Mouse (Mus musculus) intestine, embryonic 14.5 days (tissue): Measurements from ENCODE around the gene Taok3. TPM values are rescaled to one million over a fixed set of nuclear protein-coding genes. Genes with fewer than 3 reads are reported as not detected.

Source experiments
- ATAC-seq: fragments of 200-750 bp; cut with Nextera tagmentation; replicated peaks from 2 replicates; pipeline ENCODE4 v1.8.0; 2017; ENCODE audit warnings: low read depth, moderate number of reproducible peaks, moderate TSS enrichment, moderate library complexity; ENCODE audit not compliant: low FRiP score, low TSS enrichment
- DNase-seq: peaks from one replicate; pipeline ENCODE4 v3.0.0-alpha.2; 2018; ENCODE audit warnings: low spot score
- H3K27ac ChIP-seq: fragments of 300-500 bp; sonication (generic); 2 replicates; pipeline ENCODE4 v1.5.1; 2014; ENCODE audit warnings: low read depth, mild to moderate bottlenecking, control low read depth
- H3K27me3 ChIP-seq: fragments of 300-500 bp; sonication (generic); replicated peaks from 2 replicates; pipeline ENCODE4 v1.6.1; 2014; ENCODE audit warnings: low read length, control low read depth; ENCODE audit not compliant: control insufficient read depth, insufficient read depth
- H3K36me3 ChIP-seq: fragments of 300-500 bp; sonication (generic); 2 replicates; pipeline ENCODE4 v1.6.1; 2014; ENCODE audit warnings: low read length, control low read depth; ENCODE audit not compliant: control insufficient read depth, insufficient read depth
- H3K4me1 ChIP-seq: fragments of 300-500 bp; sonication (generic); replicated peaks from 2 replicates; pipeline ENCODE4 v1.6.1; 2014; ENCODE audit warnings: low read length, control low read depth, mixed read lengths; ENCODE audit not compliant: control insufficient read depth, insufficient read depth
- H3K4me2 ChIP-seq: fragments of 300-500 bp; sonication (generic); 2 replicates; pipeline ENCODE4 v1.6.1; 2014; ENCODE audit warnings: low read length
- H3K4me3 ChIP-seq: fragments of 300-500 bp; sonication (generic); 2 replicates; pipeline ENCODE4 v1.5.1; 2014; ENCODE audit warnings: low read depth, low read length, control low read depth, mixed read lengths
- H3K9ac ChIP-seq: fragments of 300-500 bp; sonication (generic); 2 replicates; pipeline ENCODE4 v1.6.1; 2014; ENCODE audit warnings: mild to moderate bottlenecking, low read length
- H3K9me3 ChIP-seq: fragments of 300-500 bp; sonication (generic); 2 replicates; pipeline ENCODE4 v1.6.1; 2016; ENCODE audit warnings: low read length, control low read depth; ENCODE audit not compliant: control insufficient read depth
- WGBS: fragments of 180-500 bp; shearing (Covaris S2); extraction: QIAGEN DNeasy Blood & Tissue Kit; methylation state at CpG from one replicate; pipeline ENCODE4 v1.1.7; 2014; 5-methylcytosine and 5-hydroxymethylcytosine counted together
- polyA plus RNA-seq: library from polyadenylated mRNA; unstranded; fragments of >200 nt; fragmentation: Nextera tagmentation; extraction: Ambion mirVana; gene quantifications from 2 replicates; pipeline ENCODE4 v1.2.1, GENCODE M21; 2014

Taok3 gene
- polyA plus RNA-seq, 1 experiment from 2014 or later, result 37.7 TPM

DNA sequence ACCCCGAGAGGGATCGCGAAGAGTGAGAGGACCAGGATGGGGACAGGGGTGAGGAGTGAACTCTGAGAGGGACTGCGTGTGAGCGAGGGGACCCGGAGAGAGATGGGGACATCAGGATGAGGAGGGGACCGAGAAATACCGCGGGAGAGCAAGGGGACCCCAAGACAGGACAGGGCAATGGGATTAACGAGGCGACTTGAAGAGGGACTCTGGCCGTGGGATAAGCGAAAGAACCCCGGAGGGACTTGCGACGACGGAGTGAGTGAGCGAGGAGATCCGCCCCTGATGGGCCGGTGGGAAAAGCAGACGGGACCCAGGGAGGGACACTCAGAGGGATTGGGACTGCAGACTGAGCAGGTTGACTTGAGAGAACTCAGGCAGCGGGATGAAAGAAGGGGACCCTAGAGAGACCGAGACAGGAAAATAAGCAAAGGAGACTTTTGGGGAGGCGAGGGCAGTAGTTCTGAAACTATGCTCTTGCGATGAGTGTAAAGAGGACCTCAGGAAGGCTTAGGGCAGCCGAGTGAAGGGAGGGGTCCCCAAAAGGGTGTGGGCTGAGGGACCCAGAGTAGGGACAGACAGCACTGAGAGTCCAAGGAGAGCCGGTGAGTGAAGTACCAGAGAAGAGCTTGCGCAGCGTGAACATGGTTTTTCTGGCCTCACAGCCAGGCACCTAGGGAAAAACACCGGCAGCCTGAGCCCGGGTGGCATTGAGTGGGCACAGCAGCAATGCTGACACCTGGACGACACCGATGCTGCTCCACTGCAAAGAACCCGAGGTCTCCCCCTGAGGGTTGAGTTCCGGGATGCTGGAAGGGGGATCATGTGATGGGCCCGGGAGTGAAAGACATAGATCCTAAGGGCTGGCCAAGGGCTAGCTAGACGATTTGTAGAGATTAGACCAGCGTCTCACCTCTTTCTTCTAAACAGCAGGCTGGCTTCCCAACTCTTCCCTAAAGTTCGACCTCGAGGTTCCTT is 849 bp downstream of the Taok3 start:
- Histone ChIP-seq H3K36me3 (no peaks in the 10 kb centered on the region), H3K9ac (peak overlapping the region; percentile 49), H3K4me3 (peak overlapping the region; percentile 68), H3K27me3 (no peaks in the 10 kb centered on the region), H3K4me1 (peaks cover 9% of the 10 kb centered on the region; the same call in 1 of the 2 replicates), H3K4me2 (peak overlapping the region; percentile 87), H3K27ac (no peak overlapping the region), H3K9me3 (no peaks in the 10 kb centered on the region)
- DNase-seq (peak; percentile 70), ATAC-seq (no peak; the same call in 1 of the 2 replicates)
- WGBS, result under 1% methylated on average over 40 of the region's 40 CpGs

DNA sequence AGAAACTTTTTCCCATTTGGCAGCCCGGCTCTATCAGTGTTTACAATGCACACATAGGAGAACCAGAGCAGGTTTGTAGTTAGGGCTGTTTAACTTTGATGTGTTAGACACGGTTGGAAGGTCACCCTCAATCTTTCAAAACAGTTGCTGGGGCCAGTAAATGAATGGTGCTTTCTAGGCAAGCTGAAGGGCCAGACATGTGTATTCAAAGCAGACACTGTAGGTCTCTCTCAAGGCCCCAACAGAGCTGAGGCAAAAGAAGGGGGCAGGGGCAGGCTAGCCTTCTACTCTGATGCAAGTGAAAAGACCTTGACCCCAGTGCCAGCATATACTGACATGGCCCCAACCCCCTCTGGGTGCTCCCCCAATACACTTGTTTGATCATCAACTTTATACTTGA is 1.7 kb downstream of the Taok3 start:
- peak overlapping the region; percentile 87 for H3K4me2 ChIP-seq
- no peaks in the 10 kb centered on the region for H3K27me3 ChIP-seq
- no peak for DNase-seq
- H3K36me3 ChIP-seq, result no peaks in the 10 kb centered on the region
- H3K4me3 ChIP-seq, result no peak overlapping the region
- H3K9ac ChIP-seq, result no peak overlapping the region
- H3K9me3 ChIP-seq, result no peaks in the 10 kb centered on the region
- H3K27ac ChIP-seq, result no peak overlapping the region
- H3K4me1 ChIP-seq, result peaks cover 9% of the 10 kb centered on the region; the same call in 1 of the 2 replicates
- WGBS, result 1% methylated on average over 2 of the region's 2 CpGs
- no peak for ATAC-seq

DNA sequence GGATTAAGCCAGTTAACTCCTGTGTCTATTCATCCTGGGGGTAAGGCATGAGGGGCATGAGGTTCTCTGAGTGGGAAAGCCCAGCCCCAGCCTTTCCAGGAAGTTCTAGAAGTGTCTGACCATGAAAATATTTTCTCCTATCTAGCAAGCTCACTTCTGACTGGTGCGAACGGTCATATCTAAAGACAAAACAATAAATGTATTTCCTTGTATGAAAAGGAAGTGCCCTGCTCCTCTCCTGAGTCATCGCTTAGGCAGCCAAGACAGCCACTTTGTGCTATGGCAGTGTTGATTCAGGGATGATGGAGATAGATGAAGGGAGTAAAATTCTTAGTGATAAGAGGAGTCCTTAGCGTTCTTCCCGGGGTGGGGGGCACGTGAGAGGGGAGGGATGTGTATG is 3.2 kb downstream of the Taok3 start:
- no peak overlapping the region for H3K9ac ChIP-seq
- ATAC-seq (no peak), DNase-seq (no peak)
- peak overlapping the region; percentile 41; the same call in 1 of the 2 replicates for H3K27ac ChIP-seq
- peaks cover 9% of the 10 kb centered on the region; the same call in 1 of the 2 replicates for H3K4me1 ChIP-seq
- H3K9me3 ChIP-seq, result no peaks in the 10 kb centered on the region
- no peaks in the 10 kb centered on the region for H3K27me3 ChIP-seq
- WGBS, result 59% methylated on average over 6 of the region's 6 CpGs
- no peak overlapping the region for H3K4me3 ChIP-seq
- no peaks in the 10 kb centered on the region for H3K36me3 ChIP-seq
- H3K4me2 ChIP-seq, result no peak overlapping the region

DNA sequence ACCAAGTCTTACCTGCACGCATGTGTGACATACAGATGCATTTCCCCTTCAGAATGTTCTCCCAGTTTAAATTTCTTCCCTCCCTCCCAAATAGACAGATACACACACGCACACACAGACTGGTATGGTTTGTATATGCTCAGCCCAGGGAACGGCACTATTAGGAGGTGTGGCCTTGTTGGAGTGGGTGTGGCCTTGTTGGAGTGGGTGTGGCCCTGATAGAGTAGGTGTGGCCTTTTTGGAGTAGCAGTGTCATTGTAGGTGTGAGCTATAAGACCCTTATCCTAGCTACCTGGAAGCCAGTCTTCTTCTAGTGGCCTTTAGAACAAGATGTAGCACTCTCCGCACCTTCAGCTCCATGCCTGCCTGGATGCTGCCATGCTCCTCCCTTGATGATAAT is 3.9 kb downstream of the Taok3 start:
- H3K36me3 ChIP-seq, result no peaks in the 10 kb centered on the region
- H3K27ac ChIP-seq, result no peak overlapping the region
- no peak overlapping the region for H3K9ac ChIP-seq
- H3K4me3 ChIP-seq, result no peak overlapping the region
- H3K4me2 ChIP-seq, result no peak overlapping the region
- H3K27me3 ChIP-seq, result no peaks in the 10 kb centered on the region
- 79% methylated on average over 4 of the region's 4 CpGs for WGBS
- ATAC-seq (no peak), DNase-seq (no peak)
- peaks cover 9% of the 10 kb centered on the region; the same call in 1 of the 2 replicates for H3K4me1 ChIP-seq
- H3K9me3 ChIP-seq, result no peaks in the 10 kb centered on the region

DNA sequence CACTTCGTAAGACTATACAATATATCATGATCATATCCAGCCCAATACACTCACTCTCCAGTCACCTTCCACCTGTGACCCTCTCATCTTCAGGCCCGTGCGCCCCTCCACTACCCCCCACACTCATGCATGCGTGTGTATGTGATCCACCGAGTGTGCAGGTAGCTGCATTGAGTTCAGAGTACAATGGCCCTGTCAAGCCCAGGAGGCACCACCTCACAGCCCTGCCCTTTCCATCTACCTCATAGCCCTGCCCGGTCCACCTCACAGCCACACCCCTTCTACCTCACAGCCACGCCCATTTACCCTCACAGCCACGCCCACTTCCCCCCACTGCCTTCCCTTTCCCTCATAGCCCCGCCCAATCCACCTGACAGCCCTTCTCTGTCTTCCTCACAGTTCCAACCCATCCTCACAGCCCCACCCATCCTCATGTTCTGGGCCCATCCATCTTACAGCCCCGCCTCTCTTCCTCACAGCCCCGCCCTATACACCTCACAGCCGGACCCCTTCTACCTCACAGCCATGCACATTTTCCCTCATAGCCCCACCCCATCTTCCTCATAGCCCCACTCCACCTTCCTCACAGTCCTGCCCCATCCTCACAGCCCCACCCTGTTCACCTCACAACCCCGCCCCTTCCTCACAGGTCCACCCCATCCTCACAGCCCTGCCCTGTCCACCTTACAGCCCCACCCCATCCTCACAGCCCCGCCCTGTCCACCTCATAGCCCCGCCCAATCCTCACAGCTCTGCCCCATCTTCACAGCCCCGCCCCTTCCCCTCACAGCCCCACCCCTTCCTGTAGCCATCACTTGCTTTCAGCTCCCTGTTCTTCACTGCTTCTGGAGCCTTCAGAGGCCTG is 5.8 kb downstream of the Taok3 start:
- no peak overlapping the region for H3K27ac ChIP-seq
- H3K9ac ChIP-seq, result no peak overlapping the region
- H3K9me3 ChIP-seq, result no peaks in the 10 kb centered on the region
- no peak overlapping the region for H3K4me2 ChIP-seq
- H3K4me1 ChIP-seq, result peaks cover 9% of the 10 kb centered on the region; the same call in 1 of the 2 replicates
- whole genome bisulfite sequencing, result 85% methylated on average over 16 of the region's 16 CpGs
- H3K4me3 ChIP-seq, result no peak overlapping the region
- no peak for DNase-seq
- no peak; the same call in 1 of the 2 replicates for ATAC-seq
- no peaks in the 10 kb centered on the region for H3K27me3 ChIP-seq
- no peaks in the 10 kb centered on the region for H3K36me3 ChIP-seq

DNA sequence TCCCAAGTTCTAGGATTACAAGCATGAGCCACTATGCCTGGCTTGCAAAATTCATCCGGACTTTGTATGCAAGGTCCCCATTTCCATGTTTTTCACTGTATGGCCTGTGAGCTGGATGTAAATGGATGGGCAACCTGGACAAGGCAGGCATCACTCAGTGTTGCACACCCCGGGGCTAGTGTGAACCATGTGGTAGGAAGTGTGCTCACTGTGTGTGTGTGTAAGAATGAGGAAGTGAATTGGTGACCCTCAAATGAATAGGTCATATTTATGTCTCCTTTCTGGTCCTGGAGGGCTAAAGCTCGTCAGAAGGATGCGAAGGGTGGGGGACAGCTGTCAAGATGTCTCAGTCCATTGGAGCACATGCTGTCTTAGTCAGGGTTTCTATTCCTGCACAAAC is 7.1 kb downstream of the Taok3 start:
- no peaks in the 10 kb centered on the region for H3K9me3 ChIP-seq
- no peaks in the 10 kb centered on the region for H3K36me3 ChIP-seq
- no peaks in the 10 kb centered on the region for H3K27me3 ChIP-seq
- 83% methylated on average over 4 of the region's 4 CpGs for WGBS
- no peak overlapping the region for H3K4me3 ChIP-seq
- H3K4me1 ChIP-seq, result no peaks in the 10 kb centered on the region
- DNase-seq (no peak), ATAC-seq (no peak)
- H3K9ac ChIP-seq, result no peak overlapping the region
- no peak overlapping the region for H3K27ac ChIP-seq
- no peak overlapping the region for H3K4me2 ChIP-seq

DNA sequence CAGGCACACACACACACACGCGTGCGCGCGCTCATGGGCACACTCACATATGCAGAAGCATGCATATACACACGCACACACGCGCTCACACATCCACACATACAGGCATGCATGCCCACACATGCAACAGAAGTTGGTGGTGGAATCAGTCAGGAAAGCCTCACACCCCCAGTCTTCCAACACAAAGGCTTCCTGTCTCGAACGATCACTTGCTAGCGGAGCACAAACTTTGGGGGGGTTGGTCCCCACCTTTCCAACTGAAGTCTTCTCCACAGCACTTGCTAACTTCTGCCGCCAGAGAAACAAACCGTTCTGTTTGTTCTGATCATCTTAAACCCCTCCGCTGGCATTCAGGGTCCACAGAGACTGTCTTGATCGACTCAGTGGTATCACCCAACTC is 10.8 kb downstream of the Taok3 start:
- Histone ChIP-seq H3K27ac (no peak overlapping the region), H3K4me2 (no peak overlapping the region), H3K36me3 (no peaks in the 10 kb centered on the region), H3K27me3 (no peaks in the 10 kb centered on the region), H3K9ac (no peak overlapping the region), H3K4me1 (peaks cover 13% of the 10 kb centered on the region), H3K9me3 (no peaks in the 10 kb centered on the region), H3K4me3 (no peak overlapping the region)
- ATAC-seq (no peak), DNase-seq (no peak)
- 90% methylated on average over 15 of the region's 15 CpGs for WGBS

DNA sequence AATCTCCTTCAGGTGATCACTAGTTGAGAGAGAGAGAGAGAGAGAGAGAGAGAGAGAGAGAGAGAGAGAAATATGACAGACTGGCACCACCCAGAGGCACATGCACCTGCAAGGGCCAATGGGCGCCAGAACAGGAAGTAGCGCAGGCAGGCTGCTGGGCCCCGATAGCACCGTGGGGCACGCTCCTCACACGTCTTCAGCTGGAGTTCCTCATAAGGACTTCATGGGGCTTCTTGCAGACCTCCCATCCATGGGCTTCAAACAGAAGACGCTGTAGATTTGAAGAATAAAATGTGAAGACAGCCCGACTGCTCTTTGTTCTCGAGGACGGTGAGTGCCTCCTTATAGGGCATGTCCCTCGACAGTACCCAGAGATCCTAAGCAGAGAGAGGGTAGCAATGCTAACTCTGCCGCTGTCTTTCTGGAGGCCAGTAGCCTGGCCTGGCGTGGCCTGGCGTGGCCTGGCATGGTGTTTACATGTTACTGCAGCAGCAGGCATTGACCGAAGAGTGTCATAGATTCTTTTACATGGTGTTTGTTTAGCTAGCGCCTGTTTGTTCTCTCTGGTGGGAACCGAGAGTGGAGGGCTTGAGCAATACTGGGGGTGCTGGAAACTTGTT is 13.6 kb downstream of the Taok3 start:
- DNase-seq, result no peak
- H3K9ac ChIP-seq, result no peak overlapping the region
- 75% methylated on average over 17 of the region's 17 CpGs for WGBS

More for the DNA sequence above, 13.6 kb downstream of the Taok3 start:
- ATAC-seq, result no peak
- Histone ChIP-seq H3K27ac (peak overlapping the region; percentile 69; the same call in 1 of the 2 replicates), H3K4me2 (no peak overlapping the region), H3K4me3 (no peak overlapping the region), H3K9me3 (no peaks in the 10 kb centered on the region), H3K27me3 (no peaks in the 10 kb centered on the region), H3K36me3 (no peaks in the 10 kb centered on the region), H3K4me1 (peaks cover 28% of the 10 kb centered on the region)
